Mouse (Mus musculus): ENCODE measurements around the gene Olfr1054.
A peak's percentile ranks its signal among the peaks of the same experiment; 100 is the strongest.
"Not testable (repeated sequence)": the region's sequence is repeated elsewhere in the genome, so short reads cannot be mapped to it uniquely, and the experiment has no call there.

Gene Olfr1054

GRCm38 (mm10) chr2:86335333-86335732, at the start of gene Olfr1054:
Gene Olfr1054, minus strand, starts transcription at chr2:86335433.
- DNase-seq (ENCODE audit: low read depth, low spot score): no peak

- no peak for DNase-seq (ENCODE audit: low read depth, low spot score)
Observed at GRCm38 (mm10) chr2:86378293-86378692, 43.1 kb upstream of the Olfr1054 start, which contains the start of gene Olfr1057. Gene Olfr1057, minus strand, starts transcription at chr2:86378393.

GRCm38 (mm10) chr2:86366342-86366741, 31.1 kb upstream of the Olfr1054 start:
- not testable (repeated sequence) for DNase-seq (ENCODE audit: low read depth, low spot score)

- DNase-seq (ENCODE audit: low read depth, low spot score): no peak
Observed at GRCm38 (mm10) chr2:86362369-86362768, 27.1 kb upstream of the Olfr1054 start, which contains the start of gene Olfr1056. Gene Olfr1056, minus strand, starts transcription at chr2:86362469.

- DNase-seq (ENCODE audit: low read depth, low spot score): not testable (repeated sequence)
Observed at GRCm38 (mm10) chr2:86351751-86352150, 16.5 kb upstream of the Olfr1054 start.

- peak; percentile 1 for DNase-seq (ENCODE audit: low read depth, low spot score)
Observed at GRCm38 (mm10) chr2:86350184-86350583, 15.0 kb upstream of the Olfr1054 start, which contains the start of gene Olfr1055. Gene Olfr1055, minus strand, starts transcription at chr2:86350284.

- DNase-seq (ENCODE audit: low read depth, low spot score): no peak
Observed at GRCm38 (mm10) chr2:86315184-86315583, 20.0 kb downstream of the Olfr1054 start, which contains the start of gene Olfr1053. Gene Olfr1053, minus strand, starts transcription at chr2:86315284.

- no peak for DNase-seq (ENCODE audit: low read depth, low spot score)
Observed at GRCm38 (mm10) chr2:86292155-86292554, 43.1 kb downstream of the Olfr1054 start, which contains the start of gene Olfr1052. Gene Olfr1052, plus strand, starts transcription at chr2:86292455.

Measured in mesoderm, embryonic 11.5 days (tissue).